Mouse (Mus musculus) embryo, embryonic 10.5 days (tissue): ENCODE results near the gene Stau1.

ENCODE experiments used
- DNase-seq: peaks from one replicate; pipeline ENCODE4 v3.0.0-alpha.2; 2015; ENCODE audit warnings: low spot score

The Stau1 gene

DNA sequence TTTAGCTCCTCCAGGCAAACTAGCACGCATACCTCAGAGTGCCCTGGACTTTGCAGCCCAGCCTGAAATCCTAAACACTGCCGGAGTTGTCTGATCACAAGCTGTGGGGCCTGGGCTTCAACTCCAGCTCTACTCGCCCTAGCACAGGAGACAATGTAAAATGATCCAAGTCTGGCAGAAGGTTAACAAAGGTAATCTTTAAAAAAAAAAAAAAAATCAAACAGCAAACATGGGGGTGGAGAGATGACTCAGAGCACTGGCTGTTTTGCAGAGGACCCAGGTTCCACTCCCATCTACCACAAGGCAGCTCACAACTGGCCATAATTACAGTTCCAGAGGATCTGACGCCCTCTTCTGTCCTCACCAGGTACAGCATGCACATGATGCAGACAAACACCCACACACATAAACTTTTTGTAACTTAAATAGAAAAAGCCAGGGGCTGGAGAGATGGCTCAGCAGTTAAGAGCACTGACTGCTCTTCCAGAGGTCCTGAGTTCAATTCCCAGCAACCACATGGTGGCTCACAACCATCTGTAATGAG lies 12.7 kb downstream of the Stau1 start:
- DNase-seq: no peak

DNA sequence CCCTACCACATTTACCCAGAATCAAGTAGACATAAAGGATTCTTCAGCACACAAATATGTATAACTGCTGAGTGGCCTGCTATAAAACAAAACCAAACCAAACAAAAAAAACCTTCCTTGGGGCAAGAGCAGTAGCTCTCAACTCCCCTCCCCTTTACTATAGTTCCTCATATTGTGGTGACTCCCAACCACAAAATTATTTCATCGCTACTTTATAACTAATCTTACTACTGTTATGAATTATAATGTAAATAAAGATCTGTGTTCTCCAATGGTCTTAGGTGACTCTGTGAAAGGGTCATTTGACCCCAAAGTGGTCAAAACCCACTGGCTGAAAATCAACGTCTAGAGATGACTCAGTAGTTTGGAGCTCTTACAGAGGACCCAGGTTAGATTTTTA lies 15.9 kb downstream of the Stau1 start:
- DNase-seq: no peak

DNA sequence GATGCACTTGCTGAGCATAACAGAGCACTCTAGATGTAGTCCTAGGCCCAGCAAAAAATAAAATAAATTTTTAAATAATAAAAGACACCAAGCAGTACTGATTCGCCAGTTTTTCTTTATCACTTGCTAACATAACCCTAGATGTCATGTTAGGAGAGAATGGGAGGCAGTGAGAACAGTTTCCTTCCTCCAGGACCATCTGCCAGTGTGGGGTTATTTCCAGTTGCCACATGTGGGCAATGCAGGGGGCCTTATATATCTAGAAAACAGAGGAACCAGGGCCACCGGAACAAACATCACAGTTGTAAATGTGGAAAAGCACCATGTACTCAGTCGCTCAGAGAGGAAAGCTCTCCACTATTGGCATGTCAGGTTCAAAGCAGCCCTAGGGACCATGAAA lies 18.6 kb downstream of the Stau1 start:
- no peak for DNase-seq

DNA sequence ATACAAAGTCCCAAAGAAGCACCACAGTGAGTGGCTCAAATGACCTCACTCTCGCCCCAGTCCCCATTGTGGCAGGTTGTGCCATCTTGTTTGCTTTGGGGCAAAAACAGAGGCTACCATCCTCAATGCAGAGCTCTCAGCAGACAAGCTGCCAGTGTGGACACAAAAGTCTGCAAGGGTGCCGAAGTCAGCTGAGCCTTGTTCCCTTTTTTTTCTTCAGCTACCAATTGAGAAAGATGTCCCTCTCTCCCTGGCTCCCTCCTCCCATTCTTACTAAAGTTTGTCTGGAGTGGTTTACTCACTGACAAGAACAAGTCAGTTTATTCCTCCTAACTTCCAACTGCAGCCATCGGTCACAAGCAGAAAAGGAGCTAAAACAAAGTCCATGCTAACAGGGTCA lies 19.7 kb downstream of the Stau1 start:
- DNase-seq: no peak

DNA sequence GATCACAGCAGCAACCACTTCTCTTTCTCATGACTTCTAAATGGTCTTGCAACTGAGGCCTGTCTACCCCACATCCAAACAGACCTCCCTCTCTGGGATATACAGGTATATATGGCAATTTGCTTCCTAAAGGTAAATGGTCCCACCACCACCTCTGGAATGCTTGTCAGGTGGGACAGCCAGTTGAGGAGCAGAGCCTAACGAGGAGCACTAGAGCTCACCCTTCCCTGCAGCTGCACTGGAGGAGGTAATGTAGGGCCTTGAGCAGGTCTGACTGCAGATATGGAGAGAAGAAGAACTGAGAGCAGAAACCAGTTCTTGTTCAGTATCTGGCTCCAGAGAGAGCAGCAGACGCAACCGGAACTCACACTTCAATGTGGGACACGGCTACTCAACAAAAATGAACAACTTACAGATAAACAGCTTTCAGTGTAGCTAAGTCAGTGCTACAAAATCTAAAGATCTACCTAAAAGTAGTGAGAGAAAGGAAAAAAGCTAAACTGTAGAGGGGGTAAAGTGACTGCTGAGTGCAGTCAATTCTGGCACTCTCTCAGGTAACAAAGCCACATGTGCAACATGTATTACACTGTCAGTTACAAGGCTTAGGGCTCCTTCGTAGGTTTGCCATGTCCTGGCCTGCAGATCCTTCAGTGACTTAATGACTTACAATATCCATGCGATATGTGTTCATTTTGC lies 21.8 kb downstream of the Stau1 start:
- no peak for DNase-seq

DNA sequence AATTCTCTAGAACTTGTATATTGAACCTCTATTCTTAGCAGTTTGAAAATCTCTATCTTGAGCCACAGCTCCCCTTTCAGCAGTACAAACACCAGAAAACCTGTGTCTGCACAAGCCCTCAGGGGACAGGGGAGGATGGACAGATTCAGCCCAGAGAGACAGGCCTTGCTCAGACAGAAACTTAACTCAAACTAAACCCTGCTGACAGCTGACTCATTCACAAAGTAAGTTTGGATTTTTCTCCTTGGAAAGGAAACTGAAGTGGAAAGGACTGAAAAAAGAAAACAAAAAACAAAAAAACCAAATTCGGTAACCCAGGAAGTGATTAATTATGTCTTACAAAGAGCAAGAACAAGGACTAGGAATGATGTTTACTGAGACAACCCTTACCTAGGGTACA lies 22.9 kb downstream of the Stau1 start:
- DNase-seq: no peak

DNA sequence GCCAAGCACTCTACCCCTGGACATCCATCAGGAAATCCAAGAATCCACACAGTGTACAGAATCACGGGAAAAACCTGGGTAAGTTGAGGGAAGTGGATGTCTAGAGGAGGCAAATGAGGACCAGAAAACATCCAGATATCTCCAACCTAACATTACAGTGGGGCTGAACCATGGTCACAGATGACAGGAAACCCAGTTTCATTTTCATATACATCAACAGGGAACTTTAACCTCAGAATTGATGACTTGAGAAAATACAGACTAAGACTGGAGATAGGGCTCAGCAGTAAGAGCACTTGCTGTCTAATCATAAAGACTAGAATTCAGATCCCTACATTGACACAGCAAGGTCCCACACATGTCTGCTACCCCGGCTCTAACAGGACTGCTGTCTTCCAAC lies 31.3 kb downstream of the Stau1 start:
- DNase-seq: no peak

DNA sequence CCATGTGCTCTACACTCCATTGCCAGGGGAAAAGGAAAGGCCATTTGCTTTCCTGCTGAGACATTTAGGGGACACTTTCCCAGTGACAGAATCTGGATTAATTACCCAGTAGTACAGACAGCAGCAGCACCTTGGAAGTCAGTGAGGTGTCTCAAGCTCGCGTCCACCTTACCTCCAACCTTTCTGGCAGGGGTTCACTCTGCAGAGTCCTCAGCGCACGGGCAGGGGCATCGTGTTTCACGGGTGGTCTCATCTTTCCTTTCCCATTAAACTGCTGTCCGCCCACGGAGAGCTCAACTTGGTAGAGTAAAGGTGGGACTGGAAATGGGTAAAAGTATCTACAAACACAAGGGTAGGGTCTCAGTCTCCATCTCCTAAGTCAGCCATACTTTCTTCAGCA lies 32.8 kb downstream of the Stau1 start:
- DNase-seq: no peak

DNA sequence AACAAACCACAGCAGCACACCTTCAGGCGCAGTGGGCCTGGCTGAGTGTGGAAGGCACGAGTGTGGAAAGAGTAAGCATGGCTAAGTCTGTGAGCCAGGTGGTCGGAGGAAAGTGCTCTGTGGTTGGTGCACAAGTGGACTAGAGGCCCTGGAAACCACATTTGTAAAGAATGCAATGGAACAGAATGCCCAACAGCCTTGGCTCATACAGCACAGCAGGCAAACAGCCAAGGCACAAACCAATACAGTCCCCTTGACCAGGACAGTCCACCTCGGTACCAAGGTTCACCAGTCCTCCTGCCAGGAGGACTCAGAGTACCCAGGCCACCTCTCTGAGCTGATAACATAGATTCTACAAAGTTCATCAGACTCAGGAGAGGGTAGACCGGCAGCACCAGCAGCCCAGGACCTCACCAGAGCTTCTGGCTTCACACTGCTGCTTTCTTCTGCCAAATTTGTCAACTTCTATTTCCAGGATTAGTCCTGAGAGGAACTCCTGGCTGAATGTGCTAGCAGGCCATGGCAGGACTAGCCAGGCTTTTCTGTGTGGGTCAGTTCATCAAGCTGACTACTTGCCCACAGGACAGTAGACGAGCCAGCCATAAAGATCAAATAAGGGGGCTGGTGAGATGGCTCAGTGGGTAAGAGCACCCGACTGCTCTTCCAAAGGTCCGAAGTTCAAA lies 35.3 kb downstream of the Stau1 start:
- no peak for DNase-seq

DNA sequence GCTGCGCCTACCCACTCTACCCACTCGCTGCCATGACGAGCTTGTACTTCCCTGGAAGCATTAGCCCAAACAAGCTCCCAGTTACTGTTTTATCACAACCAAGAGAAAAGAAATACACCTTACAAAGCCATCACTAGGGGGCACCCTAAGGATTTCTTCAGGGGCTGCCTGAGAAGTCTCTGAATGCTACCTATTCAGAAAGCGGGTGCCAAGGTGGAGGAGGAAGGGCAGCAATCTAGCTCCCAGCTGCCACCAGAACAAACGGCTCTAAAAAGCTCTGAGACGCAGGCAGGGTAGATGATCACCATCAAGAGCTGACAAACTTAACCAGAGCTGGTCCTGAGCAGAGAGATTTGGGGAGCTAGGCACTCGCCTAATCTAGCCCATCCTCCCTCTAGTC lies 39.3 kb downstream of the Stau1 start:
- peak; percentile 69 for DNase-seq

DNA sequence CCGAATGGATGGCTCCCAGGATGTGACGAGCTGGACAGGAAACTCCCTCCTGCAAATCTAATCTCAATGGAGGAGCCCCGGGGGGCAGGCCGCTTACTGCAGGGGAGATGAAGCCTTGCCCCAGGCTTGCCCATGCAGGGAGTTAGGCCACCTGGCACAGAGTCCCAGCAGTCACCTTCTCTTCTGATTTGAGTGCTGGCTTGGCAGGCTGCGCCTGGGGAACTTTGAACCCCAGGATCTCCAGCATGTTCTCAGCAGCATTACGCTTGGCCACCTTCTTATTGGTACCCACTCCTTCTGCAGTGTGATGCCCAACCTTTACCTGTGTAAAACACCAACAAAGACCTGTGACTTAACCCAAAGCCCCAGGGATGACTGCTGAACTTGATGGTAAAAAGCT lies 43.9 kb downstream of the Stau1 start:
- no peak for DNase-seq

DNA sequence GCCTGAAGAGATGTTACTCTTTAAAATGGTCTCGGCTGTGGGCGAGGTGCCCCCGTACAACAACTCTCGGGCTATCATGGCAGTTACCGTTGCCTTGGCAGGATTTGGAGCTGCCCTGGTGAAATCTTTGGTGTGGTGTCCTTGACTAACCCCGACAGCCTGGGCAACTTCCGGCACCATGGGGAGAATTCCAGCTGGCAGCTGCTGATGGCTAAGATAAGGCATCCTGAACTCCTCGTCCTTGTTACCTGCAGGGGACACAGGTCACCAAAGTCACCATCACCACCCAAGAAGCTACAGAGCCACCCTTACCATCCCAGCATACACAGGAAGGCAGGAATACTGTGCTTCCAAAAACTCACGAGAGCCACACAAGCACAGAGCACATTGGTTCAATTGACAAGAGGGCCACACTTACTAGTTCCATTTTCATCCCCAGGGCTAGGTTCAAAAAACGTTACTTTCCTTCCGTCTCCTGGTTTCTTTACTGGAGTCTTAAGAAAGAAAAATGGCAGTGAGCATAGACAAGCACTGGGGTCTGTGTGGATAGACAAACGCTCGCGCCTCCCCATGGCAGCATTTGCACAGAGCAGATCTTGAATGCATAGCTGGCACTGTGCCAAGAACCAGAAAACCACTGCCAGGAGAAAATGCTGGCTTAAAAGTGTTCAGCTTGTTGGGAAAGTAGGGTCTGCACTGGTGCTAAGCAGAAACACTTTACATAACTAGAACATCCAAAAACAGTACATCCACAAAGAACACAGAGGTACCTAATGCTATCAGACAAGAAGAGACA lies 45.0 kb downstream of the Stau1 start:
- no peak for DNase-seq

DNA sequence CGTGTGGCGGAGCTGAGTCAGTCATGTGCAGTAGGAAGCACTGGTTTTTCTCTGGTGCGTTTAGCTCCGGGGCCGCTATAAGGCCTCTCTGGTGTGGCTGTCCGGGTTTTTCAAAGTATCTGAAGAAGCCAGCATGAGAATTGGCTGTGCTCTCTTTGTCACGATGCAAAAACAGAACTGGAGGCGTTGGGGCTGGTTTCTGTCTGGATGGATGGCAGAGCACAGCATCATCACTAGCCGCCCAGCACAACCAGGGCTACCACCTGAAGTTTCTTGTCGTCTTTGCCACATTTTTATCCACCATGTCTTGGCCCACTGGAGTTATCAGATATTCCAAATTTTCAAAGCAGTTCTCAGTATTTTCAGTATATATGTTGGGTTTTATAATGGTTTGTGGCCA lies 47.2 kb downstream of the Stau1 start:
- DNase-seq: no peak

DNA sequence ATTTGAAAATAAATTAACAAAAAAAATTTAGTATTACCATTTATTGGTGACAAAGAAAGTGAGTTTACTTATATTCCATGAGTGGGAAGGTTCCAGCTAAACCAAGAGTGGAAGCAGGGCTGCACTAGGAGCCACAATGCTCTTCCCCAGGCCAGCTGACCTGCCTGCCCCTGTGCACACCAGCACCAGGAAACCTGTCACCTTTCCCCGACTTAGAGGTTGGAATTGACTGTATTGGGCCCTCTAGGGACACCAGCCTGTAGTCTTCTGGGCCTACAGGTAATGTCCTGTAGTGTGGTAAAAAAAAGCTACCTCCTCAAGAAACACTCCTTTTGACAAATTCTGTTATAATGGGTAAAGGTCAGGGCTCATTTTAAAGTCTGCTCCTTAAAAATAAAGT lies 47.9 kb downstream of the Stau1 start:
- no peak for DNase-seq

DNA sequence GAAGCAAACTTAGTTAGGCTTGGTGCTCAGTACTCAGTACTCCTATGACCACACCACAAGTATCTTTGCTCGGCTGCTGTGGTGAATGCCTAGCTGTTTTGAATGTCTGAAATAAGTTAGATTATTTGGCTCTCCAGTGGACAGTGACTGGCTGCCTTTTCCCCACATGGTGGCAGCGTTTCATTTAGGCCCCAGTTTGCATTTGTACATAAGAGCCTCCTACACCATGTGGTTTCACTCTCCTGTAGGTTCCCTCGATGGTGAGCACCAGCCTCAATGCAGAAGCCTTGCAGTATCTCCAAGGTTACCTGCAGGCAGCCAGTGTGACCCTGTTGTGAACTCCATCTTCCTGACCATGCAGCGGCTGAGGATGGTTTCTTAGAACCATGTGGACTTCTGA lies 50.6 kb downstream of the Stau1 start:
- DNase-seq: peak; percentile 53

DNA sequence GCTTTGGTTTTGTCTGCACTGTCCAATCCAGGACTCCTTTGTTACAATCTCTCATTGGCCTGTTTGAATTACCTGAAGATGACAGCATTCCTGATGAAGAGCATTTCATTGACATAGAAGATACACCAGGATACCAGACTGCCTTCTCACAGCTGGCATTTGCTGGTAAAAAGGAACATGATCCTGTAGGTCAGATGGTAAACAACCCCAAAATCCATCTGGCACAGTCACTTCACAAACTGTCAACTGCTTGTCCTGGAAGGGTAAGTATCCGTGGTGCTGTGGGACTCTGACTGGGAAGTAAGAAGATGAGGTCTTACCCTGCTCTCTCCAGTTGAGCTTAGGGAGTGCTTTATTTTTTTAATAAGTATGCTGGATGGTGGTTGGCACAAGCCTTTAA lies 51.8 kb downstream of the Stau1 start:
- no peak for DNase-seq

DNA sequence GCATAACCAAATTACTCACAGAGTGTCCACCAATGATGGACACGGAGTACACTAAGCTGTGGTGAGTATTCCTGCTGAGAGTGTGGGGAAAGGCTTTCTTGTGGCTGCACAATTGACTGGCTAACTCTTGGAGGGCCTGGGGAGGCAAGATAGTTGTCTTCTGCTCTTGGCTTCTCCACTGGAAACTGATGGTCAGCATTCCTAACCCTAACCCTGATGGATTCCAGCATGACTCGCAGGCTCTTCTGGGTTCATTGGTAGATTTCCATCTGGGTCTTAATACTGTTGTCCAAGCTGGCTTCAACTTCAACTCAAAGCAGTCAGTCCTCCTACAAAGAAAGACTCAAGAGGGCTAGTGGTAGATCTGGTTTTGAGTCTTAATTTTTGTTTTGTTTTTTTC lies 53.0 kb downstream of the Stau1 start:
- no peak for DNase-seq

DNA sequence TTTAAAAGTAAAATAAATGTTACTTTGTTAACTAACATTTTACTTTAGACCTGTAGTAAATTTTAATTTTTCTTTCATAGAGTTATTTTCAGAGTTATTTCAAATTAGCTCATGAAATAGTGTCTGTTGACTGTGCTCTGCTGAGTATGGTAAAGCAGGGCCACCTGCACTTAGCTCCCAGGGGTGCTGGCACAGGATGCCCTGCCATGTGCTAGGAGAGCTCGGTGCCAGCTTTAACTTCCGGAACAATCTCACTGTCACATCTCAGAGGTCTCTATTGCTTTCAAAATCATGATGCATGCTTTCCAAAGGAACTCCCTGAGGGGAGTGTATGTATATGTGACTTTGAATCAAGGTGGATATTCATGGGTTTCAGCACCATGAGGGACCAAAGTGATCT lies 59.9 kb downstream of the Stau1 start:
- no peak for DNase-seq

DNA sequence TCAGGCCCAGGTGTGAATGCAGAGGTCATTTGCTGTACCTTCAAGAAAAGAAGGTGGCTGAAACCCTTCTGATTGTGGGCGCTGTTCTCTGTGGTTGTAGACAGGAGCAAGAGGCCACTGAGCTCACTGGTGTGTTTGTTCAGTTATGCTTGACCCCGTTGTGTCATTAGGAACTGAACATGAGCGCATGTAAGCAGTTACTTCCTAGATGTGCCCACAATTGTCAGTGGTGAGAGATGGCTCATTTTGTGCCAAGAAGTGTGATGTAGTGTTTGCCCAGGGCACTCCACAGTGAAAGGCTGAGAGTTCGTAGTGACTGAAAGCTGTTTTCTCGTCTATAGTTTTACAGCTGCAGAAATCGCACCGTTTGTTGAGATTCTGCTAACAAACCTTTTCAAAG lies 60.5 kb downstream of the Stau1 start:
- DNase-seq: no peak

DNA sequence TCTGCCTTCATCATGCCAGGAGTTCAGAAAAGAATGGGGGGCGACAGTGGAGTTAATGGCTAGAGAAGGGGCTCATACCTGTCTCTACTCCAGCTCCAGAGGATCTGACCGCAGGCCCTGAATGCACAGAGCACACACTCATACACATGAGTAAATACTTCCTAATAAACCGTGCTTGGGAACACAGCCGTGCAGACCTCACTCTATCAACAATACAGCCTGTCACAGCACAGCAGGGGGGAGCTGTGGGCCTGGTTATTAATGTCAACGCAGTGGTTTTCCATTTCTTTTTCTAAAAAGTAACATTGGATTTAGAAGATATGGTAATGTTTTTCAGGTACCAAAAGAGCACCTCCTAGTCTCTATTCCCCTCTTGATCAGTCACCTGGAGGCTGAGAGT lies 61.7 kb downstream of the Stau1 start:
- DNase-seq: no peak

DNA sequence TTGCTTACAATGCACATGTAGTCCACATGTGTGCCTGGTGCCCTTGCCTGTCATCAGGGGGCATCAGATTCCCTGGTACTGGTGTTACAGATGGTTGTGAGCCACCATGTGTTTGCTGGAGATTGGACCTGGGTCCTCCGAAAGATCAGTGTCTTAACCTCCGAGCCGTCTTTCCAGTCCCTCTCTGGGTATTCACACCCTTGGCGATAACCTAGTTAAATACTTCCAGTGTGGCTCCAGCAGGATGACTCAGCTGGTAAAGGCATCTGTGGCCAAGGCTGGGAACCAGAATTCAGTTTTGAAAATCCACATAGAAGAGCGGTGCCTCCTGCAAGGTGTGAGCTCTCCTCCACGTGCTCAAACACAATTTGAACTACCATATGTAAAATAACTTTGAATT lies 62.2 kb downstream of the Stau1 start:
- DNase-seq: no peak

DNA sequence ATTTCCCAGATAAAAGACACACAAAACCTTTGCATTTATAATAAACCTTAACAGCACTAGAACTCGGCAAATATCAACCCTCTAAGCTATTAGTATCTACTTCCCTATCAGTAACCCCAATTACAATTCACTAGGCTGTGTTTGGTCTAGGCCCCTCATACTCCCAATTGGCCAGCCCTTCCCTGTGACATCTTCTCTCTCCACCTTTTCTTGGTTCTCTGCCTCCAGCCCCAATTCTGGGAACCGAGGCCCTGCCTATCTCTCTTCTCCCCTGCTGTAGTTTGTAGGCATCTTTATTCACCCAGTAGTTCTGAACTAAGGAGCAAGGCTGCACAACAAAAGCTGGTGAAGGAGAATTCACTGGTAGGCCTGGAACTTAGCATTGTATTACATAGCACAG lies 72.1 kb downstream of the Stau1 start:
- DNase-seq: no peak

DNA sequence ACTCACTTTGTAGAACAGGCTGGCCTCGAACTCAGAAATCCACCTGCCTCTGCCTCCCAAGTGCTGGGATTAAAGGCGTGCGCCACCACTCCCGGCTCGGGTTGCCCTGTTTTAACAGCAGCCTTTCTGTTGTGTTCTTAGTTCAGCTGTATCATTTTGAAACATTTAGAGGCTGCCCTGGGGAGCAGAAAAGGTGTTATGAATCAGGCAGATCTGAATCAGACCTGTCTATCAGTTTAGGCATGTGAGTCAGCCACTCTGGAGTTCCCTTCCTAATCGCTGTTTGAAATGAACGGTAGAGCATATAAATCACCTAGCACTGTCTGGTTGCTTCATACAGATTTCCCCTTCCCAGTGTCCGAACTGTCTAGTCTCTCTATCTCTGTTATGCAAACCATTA lies 85.6 kb downstream of the Stau1 start:
- DNase-seq: no peak
